Comparison of ENCODE assay signal across 10 mouse cellular contexts in genomic region chr2:59631406-59631805, GRCm38 (mm10). TPM values are rescaled to one million over a fixed set of nuclear protein-coding genes. Genes with fewer than 3 reads are reported as not detected.
A peak's percentile ranks its signal among the peaks of the same experiment; 100 is the strongest.
DNase-seq lines count a peak whose midpoint lies in the region.
"Had no signal": no experiment of that assay in that cellular context is flagged by ENCODE, and none has a peak within 500 bp of the region (broad histone marks: within the 10 kb centered on the region; RNA-seq: fewer than 3 reads in every experiment).

No protein-coding gene starts in this region.

- peak; percentile 28 to 38 for DNase-seq in heart, postnatal 14 days
- no peak for DNase-seq in heart, postnatal 4 days
- DNase-seq in B cell, adult 2 months, result peak; percentile 27 to 40
- peak; percentile 81 for DNase-seq in T-cell, adult 2 months (ENCODE audit: low spot score)
- peak; percentile 47 to 69 for DNase-seq in thymus, adult 18-20 months
- no peak for DNase-seq in cerebellum, adult 9-11 months
- DNase-seq in right cerebral cortex, postnatal 36 days (ENCODE audit: low spot score in 2 of 2), result no peak
- DNase-seq in gastrocnemius, postnatal 25 days, result no peak
- DNase-seq: adrenal gland, adult 8-10 months; cerebellum, postnatal 14 days had no signal

- intact Hi-C loops in heart, postnatal 14 days (cut with DNase I), result no loop called here

RNA-seq across cellular contexts. Expression of gene Tanc1, which starts 19.6 kb away (rescaled TPM):
- total RNA-seq in heart, postnatal 14 days (2021), result 10 to 100 TPM; 31.9 to 37.8 TPM
- total RNA-seq in heart, postnatal 4 days (2021), result 10 to 100 TPM; 42.5 to 42.8 TPM
- total RNA-seq in gastrocnemius, postnatal 25 days (2021), result 1 to 10 TPM; 6.2 to 7.9 TPM

Comparison
In these comparisons a context has a peak if more than half of its experiments do, and no peak if none do; other contexts are left out.
1. DNase-seq: peak in heart, postnatal 14 days (2 of 2), B cell, adult 2 months (2 of 2), T-cell, adult 2 months (single experiment) and thymus, adult 18-20 months (2 of 2); none in heart, postnatal 4 days (single experiment), cerebellum, adult 9-11 months (single experiment), right cerebral cortex, postnatal 36 days (0 of 2) and gastrocnemius, postnatal 25 days (single experiment).